Mouse (Mus musculus): Measurements from ENCODE around the gene Id4.
A peak's percentile ranks its signal among the peaks of the same experiment; 100 is the strongest.

Gene Id4

GRCm38 (mm10) chr13:48260690-48261278 lies at the start of gene Id4:
TSS of gene Id4 (plus strand) at chr13:48261228.
- DNase-seq, result peak; percentile 4 to 26

- DNase-seq, result no peak
Measured at GRCm38 (mm10) chr13:48227136-48227535, 33.9 kb upstream of the Id4 start.

GRCm38 (mm10) chr13:48227712-48228111 lies 33.3 kb upstream of the Id4 start:
- DNase-seq, result peak; percentile 19 to 40

DNA sequence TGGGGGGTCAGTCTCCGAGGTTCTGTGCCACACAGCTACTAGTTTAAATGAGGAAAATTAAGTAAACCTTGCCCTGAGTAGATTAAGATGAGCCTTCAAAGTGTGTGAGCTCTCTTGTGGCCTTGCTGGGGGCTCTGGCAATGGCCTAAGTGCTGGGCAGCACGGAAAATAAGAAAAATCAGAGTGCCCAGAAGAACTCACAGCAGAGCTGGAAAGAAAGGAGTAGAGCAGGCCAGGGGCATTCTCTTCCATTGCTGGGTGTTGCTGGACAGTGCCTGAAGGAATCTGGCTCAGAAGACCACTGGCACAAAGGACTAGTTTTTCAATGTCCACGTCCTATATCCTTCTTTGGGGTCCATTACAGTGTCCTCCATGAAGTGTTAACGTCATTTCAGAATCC lies 32.9 kb upstream of the Id4 start:
- DNase-seq, result no peak

GRCm38 (mm10) chr13:48230996-48231395 lies 30.0 kb upstream of the Id4 start:
- no peak for DNase-seq

GRCm38 (mm10) chr13:48236436-48236835 lies 24.6 kb upstream of the Id4 start:
- DNase-seq, result no peak

- no peak for DNase-seq
Measured at GRCm38 (mm10) chr13:48236865-48237264, 24.2 kb upstream of the Id4 start.

DNA sequence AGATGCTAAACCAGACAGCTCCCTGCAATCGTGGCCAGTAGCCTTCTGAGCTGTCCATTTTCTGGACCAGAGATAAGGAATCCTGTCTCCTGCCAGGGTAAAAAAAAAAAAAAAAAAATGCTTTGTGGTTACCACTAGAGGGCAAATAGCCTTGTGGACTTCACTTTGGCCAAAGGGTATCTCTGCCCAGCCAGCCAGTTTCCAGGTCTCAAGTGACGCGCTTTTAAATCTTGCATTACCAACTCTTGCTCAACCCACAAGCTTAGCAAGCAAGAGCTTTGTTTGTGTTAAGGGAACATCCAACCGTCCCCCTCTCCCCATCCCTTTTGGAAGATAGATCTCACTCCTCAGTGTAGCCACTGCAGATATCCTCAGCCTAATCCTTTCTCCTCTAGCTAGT lies 23.5 kb upstream of the Id4 start:
- DNase-seq, result no peak

DNA sequence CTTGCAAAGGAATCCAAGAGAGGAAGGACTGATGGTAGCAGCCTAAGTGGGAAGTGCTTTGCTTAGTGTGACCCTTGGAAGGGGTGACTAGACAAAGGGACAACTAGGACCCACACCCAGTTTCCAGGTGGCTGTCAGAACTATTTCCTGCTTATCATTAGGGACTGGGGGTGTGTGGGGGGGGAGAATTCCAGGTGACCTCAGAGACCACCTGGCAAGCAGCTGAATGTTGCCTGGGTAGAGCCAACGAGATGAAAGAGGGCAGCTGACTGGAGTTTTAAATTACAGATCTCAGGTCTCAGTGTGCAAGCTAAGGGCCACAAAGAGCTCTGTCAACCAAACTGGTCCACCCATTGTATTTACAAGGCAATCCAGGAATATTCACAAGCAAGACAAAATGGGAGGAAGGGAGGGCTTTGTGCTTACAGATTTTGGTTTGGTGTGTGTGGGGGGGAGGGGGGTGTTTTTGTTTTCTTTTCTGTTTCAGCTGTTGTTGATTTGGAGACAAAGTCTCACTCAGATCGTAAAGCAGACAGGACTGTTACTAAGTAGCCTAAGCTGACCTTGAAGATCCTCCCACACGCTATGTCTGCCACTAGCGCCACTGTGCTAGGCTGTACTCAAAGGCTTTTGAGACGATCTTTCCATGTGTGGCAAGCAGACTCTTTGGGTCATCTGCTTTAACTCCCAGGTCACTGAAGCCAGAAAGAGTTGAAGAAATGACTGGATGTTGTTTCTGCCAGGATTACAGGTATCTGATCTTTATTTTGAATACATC lies 15.6 kb upstream of the Id4 start:
- no peak for DNase-seq

- DNase-seq, result no peak
Measured at GRCm38 (mm10) chr13:48252559-48252958, 8.5 kb upstream of the Id4 start.

DNA sequence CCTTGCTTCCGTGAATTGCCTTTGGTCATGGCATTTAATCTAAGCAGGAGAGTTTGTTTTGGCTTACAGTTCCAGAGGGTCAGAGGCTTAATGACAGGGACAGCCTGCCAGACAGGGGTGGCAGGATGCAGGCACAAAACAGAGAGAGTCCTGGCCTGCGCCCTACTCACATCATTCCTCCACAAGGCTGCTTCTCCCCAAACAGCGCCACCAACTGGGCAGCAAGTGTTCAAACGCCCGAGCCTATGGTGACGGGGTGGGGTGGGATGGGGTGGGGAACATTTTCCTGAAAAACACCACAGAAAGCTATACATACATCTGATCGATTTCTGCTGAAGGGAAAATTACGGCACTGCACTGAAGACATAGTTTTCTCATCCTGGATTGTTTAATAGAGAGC lies 6.0 kb upstream of the Id4 start:
- DNase-seq, result no peak

GRCm38 (mm10) chr13:48261341-48262221 lies 553 bp downstream of the Id4 start:
- DNase-seq, result no peak

GRCm38 (mm10) chr13:48262451-48262969 lies 1.5 kb downstream of the Id4 start:
- no peak for DNase-seq

GRCm38 (mm10) chr13:48265029-48265428 lies 4.0 kb downstream of the Id4 start:
- DNase-seq, result no peak

DNA sequence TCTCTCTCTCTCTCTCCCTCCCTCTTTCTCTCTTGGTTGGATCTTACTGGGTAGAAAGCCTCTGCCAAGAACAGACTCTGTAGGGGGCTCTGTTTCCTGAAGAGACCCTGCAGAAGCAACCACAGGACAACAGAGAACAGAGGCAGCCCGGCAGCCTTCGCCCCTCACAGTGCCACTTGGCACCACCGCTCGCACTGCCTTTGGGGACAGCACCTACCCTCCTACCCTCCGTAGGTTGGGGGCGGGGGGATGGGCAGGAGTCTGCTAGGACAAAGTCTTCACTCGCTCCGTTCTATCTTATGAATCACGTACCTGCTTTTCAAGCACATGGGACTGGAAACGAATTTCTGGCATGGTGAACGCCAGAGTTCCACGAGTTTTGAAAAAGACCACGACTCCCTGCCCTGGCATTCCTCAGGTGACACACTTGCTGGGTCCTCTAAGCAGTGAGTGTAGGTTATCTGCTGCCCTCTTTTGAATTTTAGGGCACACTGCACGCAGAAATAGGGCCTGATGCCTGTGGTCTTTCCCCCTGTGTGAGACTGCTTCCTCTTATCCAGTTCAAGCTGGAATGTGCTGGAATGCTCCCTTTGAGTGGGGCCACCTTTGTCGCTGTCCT lies 12.5 kb downstream of the Id4 start:
- no peak for DNase-seq

- no peak for DNase-seq
Measured at GRCm38 (mm10) chr13:48274107-48274506, 13.1 kb downstream of the Id4 start.

DNA sequence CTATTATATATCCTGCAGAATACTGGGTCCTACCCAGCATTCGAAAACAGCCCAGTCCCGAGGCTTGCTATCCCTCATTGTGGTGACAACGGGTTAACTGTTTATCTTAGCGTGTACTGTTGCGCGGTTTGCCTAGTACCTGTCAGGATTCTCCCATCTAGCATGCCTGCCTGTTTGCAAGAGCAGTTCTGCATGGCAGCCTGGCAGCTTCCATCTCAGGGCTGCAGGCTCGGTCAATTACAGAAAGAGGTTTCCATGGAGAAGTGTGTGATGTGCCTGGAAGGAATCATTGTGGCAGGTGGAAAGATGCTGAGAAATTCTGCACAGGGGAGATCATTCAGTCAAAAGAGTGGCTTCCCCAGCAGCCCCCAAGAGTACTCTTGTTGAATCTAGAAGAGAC lies 16.0 kb downstream of the Id4 start:
- DNase-seq, result no peak

- DNase-seq, result no peak
Measured at GRCm38 (mm10) chr13:48284426-48284825, 23.4 kb downstream of the Id4 start.

GRCm38 (mm10) chr13:48284918-48285693 lies 24.1 kb downstream of the Id4 start:
- no peak for DNase-seq

DNA sequence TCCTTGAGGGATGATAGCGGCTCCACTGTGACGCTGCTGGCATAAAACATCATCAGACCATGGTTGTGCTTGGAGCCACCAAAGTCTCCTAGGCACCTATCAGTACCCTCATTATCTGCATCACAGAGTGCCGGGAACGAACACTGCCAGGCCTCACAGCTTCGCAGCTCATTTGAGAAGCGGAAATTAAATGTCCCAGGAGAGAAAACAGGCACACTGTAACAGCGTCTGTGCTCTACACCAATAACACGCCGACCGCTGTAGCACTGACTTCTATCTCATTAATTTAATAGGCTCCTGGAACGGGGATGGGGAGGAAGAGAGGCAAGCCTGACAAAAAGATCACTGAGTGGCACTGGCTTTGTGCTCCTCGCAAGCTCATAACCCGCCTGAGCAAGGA lies 29.4 kb downstream of the Id4 start:
- DNase-seq, result no peak

DNA sequence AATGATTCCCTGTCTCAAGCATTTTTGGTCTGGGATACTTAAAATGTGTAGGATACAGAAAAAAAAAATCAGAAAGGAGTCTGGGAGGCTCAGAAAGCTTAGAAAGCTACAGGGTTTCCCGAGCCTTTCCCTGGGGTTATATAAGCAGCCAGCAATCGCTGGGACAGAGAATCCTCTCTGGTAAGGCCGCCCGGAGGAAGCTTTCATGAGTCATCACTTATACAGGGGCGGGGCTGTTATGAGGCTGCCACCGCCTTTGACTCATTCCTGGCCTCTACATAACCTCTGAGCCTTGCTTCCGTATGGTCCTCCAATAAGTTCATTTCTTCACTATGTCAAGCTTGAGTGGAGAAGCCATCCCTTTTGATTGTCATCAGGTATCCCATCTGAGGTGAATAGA lies 53.5 kb downstream of the Id4 start:
- no peak for DNase-seq
